Mouse (Mus musculus) embryonic fibroblast, embryonic 13.5 days (primary cell): ENCODE measurements around the gene Cd3g.

ENCODE experiments used
- CTCF ChIP-seq: IDR thresholded peaks from 2 replicates; pipeline ENCODE4 v1.5.1; 2011; ENCODE audit warnings: mild to moderate bottlenecking, control low read depth, low read length, moderate library complexity, borderline replicate concordance; ENCODE audit not compliant: insufficient read depth
- POLR2A ChIP-seq: IDR thresholded peaks from 2 replicates; pipeline ENCODE4 v1.6.1; 2011; ENCODE audit warnings: low read depth, mild to moderate bottlenecking, control low read depth, low read length, moderate library complexity

DNA sequence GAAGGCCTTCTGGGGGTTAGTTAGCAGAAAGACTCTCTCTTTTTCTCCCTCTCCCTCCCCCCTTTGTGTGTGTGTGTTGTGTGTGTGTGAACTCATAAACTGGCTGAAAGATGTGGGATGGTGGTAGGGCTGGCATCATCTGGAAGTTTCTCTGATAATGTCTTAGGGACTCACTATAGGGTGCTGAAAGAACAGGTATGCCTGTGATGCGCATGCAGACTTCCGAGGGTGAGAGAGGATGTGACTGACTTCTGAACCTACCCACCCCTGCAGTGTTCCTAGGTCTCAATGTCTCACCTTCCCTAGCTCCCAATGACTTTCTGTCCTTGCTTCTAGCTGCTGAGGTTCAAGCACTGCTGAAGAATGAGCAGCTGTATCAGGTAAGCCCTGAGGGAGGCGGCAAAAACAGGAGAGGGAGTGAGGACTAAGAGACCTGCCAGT, 5.5 kb upstream of the Cd3g start:
- no peak for TF ChIP-seq CTCF
- no peak for TF ChIP-seq POLR2A
